Mouse (Mus musculus): ENCODE measurements around the gene Fam129c.
A peak's percentile ranks its signal among the peaks of the same experiment; 100 is the strongest.

DNA sequence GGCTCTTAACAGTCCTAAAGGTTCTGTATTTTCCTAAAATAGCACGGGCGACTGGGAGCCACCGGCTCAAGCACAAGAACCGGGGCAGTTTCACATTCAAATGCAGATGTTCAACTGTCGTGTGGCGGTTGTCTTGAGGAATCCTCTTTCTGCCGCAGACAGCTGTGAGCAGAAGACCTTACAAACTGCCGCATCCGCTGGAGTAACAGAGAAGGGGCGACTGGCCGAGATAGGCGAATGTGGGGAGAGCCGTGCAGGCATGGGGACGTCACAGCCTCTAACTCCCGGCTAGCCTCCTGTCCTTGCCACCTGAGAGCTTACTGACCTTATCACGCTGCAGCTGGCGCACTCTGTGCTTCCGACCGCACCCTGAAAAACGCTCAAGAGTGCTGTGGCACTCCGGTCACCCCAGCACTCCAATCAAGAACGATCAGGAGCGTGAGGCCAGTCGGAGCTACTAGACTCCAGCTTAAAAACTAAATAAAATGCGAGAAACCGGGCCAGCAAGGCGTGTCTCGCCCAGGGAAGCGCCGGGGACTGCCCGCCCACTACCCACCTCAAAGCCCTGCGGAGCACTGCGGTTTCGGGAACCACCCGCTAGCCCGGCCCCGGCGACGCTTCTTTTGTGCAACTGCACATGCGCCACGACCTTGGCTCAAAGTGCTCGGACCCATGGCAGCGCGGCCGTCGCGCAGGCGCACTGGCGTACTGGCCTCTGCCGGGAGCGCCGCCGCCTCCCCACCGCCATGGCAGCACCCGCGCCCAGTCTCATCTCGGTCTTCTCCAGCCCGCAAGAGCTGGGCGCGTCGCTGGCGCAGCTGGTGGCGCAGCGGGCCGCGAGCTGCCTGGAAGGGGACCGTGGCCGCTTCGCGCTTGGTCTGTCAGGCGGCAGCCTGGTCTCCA, 5.7 kb upstream of the Fam129c start, which contains the start of gene Pgls:
- TF ChIP-seq CTCF (IDR thresholded peaks at IDR 0.05; ENCODE audit: borderline replicate concordance, extremely low read depth, insufficient read depth, insufficient read length) (no peak), POLR2A (IDR thresholded peaks at IDR 0.05; ENCODE audit: borderline replicate concordance, extremely low read depth, insufficient read depth, insufficient read length, poor library complexity, severe bottlenecking) (peak; percentile 92)

Data from brain, embryonic 14.5 days (tissue).